Mouse (Mus musculus): Measurements from ENCODE around the gene Ppfibp2.

- TF ChIP-seq CTCF (IDR thresholded peaks at IDR 0.05; ENCODE audit: low read depth) = no peak
- no peak for TF ChIP-seq EP300 (IDR thresholded peaks at IDR 0.05; ENCODE audit: low read depth)
Measured at GRCm38 (mm10) chr7:107602505-107602904, 7.5 kb downstream of the Ppfibp2 start.
